Mouse (Mus musculus) neutrophil, adult 5-6 weeks (primary cell): ENCODE measurements around the gene Tnfsf13. TPM values are rescaled to one million over a fixed set of nuclear protein-coding genes. Genes with fewer than 3 reads are reported as not detected.

Source experiments
- ATAC-seq: fragments of 151-379, 151-347 bp; 2 replicates; pipeline ENCODE4 v1.8.0; 2017; ENCODE audit warnings: mild to moderate bottlenecking, moderate TSS enrichment; ENCODE audit not compliant: insufficient number of reproducible peaks, poor library complexity, low FRiP score, severe bottlenecking; ENCODE audit errors: extremely low read depth
- total RNA-seq: library from RNA; stranded (forward); fragments of 200-1000 nt; gene quantifications from 2 replicates; pipeline ENCODE4 v1.2.3, GENCODE M21; 2017

The Tnfsf13 gene
- total RNA-seq, 1 experiment from 2014 or later, result 3.7 TPM

DNA sequence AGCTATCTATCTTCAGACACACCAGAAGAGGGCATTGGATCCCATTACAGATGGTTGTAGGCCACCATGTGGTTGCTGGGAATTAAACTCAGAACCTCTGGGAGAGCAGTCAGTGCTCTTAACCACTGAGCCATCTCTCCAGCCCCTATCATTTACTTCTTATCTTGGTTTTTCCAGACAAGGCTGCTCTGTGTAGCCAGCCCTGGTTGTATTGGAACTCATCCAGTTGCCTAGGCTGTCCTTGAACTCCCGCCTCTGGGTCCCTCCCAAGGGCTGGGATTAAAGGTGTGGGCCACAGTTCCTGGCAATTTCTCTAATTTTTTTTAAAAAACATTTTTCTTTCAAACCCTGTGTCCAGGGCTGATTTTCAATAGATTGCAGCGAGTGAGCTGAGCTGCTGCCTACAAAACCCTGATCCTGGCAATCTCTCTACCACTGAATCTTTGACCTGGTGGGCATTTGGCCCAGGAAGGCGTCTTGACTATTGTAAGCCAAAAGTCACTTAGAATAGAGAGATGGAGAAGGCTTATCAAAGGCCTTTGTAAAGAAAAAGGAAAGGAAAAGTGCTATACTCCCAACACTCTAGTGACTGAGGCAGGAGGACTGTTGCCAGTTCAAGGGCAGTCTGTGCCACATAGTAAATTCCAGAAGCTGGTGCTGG lies 24.2 kb downstream of the Tnfsf13 start:
- ATAC-seq, result no peak

DNA sequence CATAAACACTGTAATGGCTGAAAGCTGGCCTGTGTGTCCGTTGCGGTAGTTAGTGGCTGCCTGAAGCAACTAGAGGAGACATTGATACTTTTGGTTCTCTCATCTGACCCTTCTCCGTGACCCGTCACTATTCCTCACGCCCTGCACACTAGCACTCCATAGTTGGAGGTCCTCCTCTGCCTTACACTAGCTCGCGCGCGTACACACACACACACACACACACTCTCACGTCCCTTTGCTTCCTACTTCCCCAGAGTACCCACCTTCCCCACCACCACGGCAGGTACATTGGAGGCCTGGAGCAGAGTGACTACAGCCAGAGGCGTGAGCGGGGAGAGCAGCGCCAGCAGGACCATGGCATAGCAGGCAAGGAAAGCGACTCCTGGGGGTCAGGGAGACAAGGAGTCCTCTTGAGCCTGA lies 28.1 kb downstream of the Tnfsf13 start:
- ATAC-seq, result no peak

DNA sequence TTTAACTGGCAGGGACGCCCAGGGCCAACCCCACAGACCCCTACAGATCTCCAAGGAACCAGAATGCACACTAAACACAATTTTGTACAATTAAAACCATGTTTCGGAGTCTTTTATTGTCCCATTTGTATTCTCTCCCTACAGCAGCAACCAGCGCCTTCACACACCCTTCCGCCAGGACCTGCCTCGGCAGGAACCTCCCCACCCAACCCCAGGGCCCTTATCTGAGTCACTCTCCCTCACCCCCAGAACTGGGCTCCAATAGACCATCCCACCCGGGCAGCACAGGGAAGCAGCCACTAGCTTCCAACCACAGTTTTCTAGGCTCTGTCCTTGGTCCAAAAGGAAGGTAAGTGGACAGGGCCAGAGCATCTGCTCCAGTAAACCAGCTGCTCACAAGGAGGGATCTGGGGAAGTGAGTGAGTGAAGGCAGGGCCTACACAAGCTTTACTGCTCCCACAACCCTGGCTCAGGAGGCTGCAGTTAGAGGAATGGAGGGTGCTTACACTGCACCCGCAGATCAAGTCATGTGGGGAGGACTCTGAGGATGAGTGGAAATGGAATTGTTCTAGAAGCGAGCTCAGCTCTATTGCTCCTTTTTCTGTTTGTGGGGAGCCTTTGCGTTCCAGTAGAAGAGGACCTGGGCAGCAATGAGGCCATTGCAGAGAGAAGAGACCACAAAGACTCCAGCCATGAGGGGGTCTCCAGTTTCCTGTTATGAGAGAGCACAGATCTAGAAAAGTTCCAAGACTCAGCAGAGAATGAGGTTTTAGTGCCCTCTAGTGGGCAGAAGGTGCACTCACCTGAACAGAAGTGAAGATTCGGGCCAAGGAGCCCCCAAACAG lies 28.7 kb downstream of the Tnfsf13 start:
- ATAC-seq, result peak; percentile 39; the same call in 1 of the 2 replicates

DNA sequence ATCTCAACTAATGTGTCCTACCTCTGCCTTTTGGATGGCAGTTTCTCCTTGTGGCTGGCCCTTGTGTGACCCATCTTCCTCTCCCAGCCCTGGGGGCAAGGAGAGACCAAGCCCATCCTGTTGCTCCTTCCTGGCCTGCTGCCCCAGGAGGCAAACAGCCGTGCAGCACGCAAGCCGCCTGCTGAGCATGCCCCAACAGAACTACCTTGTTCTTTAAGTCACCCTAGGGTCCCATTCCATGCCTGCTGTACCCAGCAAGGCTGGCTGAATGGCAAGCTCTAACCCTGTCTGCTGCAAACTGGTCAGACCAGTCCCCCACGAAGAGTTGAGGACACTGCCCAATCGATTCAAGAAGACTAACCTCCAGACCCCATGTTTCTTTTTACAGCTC lies 29.5 kb downstream of the Tnfsf13 start:
- no peak for ATAC-seq

DNA sequence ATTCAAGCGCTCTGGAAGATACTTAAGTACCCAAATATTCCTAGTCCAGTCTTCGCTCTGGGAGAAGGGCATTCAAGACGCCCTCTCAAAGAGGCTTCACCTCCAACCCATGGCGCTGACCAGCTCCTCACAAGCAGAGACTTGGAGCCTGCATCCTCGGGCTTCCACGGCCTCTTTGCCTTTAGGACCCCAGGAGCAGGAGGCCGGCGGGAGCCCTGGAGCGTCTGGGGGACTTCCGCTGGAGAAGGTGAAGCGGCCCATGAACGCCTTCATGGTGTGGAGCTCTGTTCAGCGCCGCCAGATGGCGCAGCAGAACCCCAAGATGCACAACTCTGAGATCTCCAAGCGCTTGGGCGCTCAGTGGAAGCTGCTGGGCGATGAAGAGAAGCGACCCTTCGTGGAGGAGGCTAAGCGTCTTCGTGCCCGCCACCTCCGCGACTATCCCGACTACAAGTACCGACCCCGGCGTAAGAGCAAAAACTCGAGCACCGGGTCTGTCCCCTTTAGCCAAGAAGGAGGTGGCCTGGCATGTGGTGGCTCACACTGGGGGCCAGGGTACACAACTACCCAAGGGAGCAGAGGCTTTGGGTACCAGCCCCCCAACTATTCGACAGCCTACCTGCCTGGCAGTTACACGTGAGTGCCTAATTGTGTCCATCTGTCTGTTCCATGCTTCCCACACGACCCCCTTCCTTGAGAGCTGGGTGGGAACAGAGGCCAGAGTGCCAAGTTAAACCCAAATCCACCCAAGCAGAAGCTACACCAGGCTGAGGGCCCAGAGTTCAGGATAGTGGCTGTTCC lies 30.1 kb downstream of the Tnfsf13 start, which contains the start of gene Sox15:
TSS of gene Sox15 (plus strand) at position 51 of the 801 bp plus-strand sequence.
- no peak for ATAC-seq

DNA sequence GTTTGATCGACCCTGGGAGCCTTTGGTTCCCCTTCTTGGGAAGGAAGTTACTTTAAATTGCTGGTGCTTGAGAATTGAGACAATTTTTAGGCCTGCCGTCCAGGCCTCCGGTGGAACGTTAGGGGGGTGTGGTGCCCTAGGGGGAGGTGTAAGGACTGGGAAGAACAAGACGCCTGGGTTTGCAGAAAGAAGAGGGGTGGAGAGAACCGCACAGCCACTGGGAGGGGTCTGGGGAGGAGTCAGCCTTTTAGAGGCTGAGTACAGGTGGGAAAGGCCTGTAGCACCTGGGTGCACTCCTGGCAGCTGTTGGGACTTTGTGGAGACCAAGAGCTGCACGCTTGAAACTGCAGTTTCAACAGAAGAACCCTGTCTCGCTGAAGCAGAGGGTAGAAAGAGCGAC lies 30.8 kb downstream of the Tnfsf13 start:
- no peak for ATAC-seq

DNA sequence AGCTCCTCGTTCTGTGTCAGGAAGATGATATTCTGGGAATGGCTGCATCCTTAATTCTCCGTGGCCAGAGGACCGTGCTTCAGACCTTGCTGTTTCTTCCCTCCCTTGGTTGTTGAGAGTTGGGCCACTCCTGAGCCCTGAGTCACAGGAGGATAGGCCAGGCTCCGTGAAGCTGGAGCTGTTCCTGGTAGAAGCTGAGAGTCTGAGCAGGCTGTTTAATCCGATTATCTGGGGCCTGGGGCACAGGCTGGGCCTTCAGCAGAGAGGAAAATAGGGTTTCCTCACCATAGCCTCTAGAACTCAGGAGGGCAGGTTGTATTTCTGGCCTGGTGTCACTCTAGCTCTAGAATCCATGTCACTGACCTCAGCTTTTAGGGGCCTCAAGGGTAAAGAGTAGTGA lies 32.2 kb downstream of the Tnfsf13 start:
- no peak for ATAC-seq

DNA sequence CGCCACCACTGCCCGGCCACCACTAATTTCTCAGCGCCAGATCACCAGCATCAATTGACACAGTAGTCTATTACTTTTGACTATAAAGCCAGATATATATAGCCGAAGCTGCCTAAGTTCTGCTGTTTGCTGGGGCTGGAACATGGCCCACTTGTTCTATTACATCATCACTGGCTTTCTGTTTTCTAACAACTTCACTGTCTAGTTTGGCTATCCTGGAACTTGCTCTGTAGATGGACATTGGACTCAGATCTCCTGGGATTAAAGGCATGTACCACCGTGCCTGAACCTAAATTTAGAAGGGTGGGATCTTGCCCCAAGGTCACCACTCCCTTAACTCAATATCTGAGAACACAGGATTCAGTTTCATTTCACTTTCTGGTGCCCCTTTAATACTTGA lies 39.7 kb downstream of the Tnfsf13 start:
- ATAC-seq, result no peak

DNA sequence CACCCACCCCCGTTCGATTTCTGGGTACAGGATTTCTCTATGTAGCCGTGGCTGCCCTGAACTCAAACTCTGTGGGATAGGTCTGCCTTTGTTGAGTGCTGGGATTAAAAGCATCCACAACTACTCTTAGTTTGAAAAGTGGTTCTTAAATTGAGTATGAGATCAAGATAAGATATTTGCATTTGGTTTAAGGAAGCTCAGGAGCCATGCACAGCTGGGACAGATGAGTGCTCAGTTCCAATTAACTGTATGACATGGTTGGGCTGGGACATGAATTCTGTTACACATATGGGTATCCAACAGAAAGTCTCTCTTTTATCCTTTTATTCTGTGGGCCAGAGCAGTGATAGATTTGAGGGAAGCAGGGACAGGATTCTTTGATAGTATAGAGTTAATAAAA lies 50.1 kb downstream of the Tnfsf13 start:
- no peak for ATAC-seq

DNA sequence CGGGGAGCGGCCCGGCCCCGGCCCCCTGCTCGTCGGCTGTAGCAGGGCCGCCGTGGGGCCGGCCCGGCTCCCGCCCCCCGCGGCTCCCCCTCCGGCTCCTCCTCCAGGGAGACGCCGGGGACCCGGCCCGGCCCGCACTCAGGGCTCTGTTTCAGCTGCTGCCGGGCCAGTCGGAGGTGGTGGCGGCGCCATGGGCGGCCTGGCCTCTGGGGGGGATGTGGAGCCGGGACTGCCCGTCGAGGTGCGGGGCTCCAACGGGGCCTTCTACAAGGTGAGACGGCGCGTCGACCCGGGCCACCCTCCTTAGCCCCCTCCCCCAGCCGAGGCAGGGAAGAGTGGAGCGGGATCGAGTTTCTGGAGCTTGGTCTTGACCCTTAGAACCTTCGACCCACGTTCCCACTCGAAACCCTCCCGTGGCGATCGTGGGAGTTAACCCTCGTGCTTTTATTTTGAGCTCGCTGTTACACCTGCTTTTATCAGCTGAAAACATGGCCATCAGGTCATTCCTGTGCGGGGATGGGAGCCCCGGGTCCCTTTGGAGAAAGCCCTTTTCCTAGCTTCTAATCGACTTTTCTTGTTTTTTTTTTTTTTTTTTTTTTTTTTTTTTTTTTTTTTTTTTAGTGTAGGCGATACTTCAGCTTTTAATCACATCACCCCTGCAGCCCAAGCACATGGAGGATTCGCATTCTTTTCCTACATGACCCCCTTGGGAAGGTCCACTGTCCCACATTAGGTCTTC lies 52.3 kb downstream of the Tnfsf13 start:
- ATAC-seq, result no peak

Other genes starting within 250 kb of the Tnfsf13 start
- 0.12 TPM in 1 of 2 replicates, not detected in the other for gene Dnah2, start 136.7 kb downstream of the Tnfsf13 start, total RNA-seq
- gene Efnb3, start 125.6 kb downstream of the Tnfsf13 start, total RNA-seq, result 0.47 and 0.49 TPM in 2 replicates
- 3.8 and 8.0 TPM in 2 replicates for gene Wrap53, start 105.5 kb downstream of the Tnfsf13 start, total RNA-seq
- gene Trp53, start 105.4 kb downstream of the Tnfsf13 start, total RNA-seq, result 38.3 and 39.8 TPM in 2 replicates
- not detected in 2 replicates for gene Atp1b2, start 79.8 kb downstream of the Tnfsf13 start, total RNA-seq
- gene Shbg, start 67.9 kb downstream of the Tnfsf13 start, total RNA-seq, result not detected in 2 replicates
- gene Sat2, start 63.8 kb downstream of the Tnfsf13 start, total RNA-seq, result not detected in 2 replicates
- gene Fxr2, start 52.8 kb downstream of the Tnfsf13 start, total RNA-seq, result 75.8 and 86.1 TPM in 2 replicates
- 1.5 and 2.1 TPM in 2 replicates for gene Sox15, start 30.5 kb downstream of the Tnfsf13 start, total RNA-seq
- gene Mpdu1, start 23.1 kb downstream of the Tnfsf13 start, total RNA-seq, result 35.6 and 41.3 TPM in 2 replicates
- 82.6 and 91.5 TPM in 2 replicates for gene Cd68, start 19.6 kb downstream of the Tnfsf13 start, total RNA-seq
- 265 and 300 TPM in 2 replicates for gene Eif4a1, start 13.4 kb downstream of the Tnfsf13 start, total RNA-seq
- 92.3 and 106 TPM in 2 replicates for gene Senp3, start 3.7 kb downstream of the Tnfsf13 start, total RNA-seq
- 0.70 and 0.74 TPM in 2 replicates for gene Tnfsf12, start 10.1 kb upstream of the Tnfsf13 start, total RNA-seq
- gene Tnfsfm13, start 10.3 kb upstream of the Tnfsf13 start, total RNA-seq, result 0.58 and 0.86 TPM in 2 replicates
- 40.2 and 59.4 TPM in 2 replicates for gene Polr2a, start 72.9 kb upstream of the Tnfsf13 start, total RNA-seq
- not detected in 2 replicates for gene Slc35g3, start 76.2 kb upstream of the Tnfsf13 start, total RNA-seq
- 22.0 and 27.8 TPM in 2 replicates for gene Zbtb4, start 80.1 kb upstream of the Tnfsf13 start, total RNA-seq
- 3.5 and 5.3 TPM in 2 replicates for gene Chrnb1, start 110.2 kb upstream of the Tnfsf13 start, total RNA-seq
- not detected in 2 replicates for gene Fgf11, start 116.1 kb upstream of the Tnfsf13 start, total RNA-seq
- 0.58 TPM in 1 of 2 replicates, not detected in the other for gene Tmem102, start 119.8 kb upstream of the Tnfsf13 start, total RNA-seq
- gene Gm39566, start 129.5 kb upstream of the Tnfsf13 start, total RNA-seq, result not detected in 2 replicates
- 0.47 TPM in 1 of 2 replicates, not detected in the other for gene Spem2, start 132.7 kb upstream of the Tnfsf13 start, total RNA-seq
- gene Spem1, start 136.4 kb upstream of the Tnfsf13 start, total RNA-seq, result not detected in 2 replicates
- 0.12 TPM in 1 of 2 replicates, not detected in the other for gene Nlgn2, start 152.0 kb upstream of the Tnfsf13 start, total RNA-seq
- 9.1 and 13.3 TPM in 2 replicates for gene Tmem256, start 152.7 kb upstream of the Tnfsf13 start, total RNA-seq
- 4.4 and 5.0 TPM in 2 replicates for gene Plscr3, start 160.6 kb upstream of the Tnfsf13 start, total RNA-seq
- gene Tnk1, start 172.9 kb upstream of the Tnfsf13 start, total RNA-seq, result not detected in 2 replicates
- not detected in 2 replicates for gene Tmem95, start 192.2 kb upstream of the Tnfsf13 start, total RNA-seq
- 9.0 and 9.5 TPM in 2 replicates for gene Kctd11, start 195.6 kb upstream of the Tnfsf13 start, total RNA-seq
- 245 and 247 TPM in 2 replicates for gene Acap1, start 209.8 kb upstream of the Tnfsf13 start, total RNA-seq
- 2.8 and 3.8 TPM in 2 replicates for gene 2810408A11Rik, start 215.2 kb upstream of the Tnfsf13 start, total RNA-seq
- gene Neurl4, start 215.3 kb upstream of the Tnfsf13 start, total RNA-seq, result 64.1 and 71.1 TPM in 2 replicates
- 103 TPM in 2 replicates for gene Gps2, start 228.1 kb upstream of the Tnfsf13 start, total RNA-seq
- 155 and 165 TPM in 2 replicates for gene Eif5a, start 236.2 kb upstream of the Tnfsf13 start, total RNA-seq